Mouse (Mus musculus): ENCODE measurements around the gene Wdr31.

- TF ChIP-seq CTCF (IDR thresholded peaks at IDR 0.05; ENCODE audit: low read depth, low read length), result no peak
- no peak for TF ChIP-seq GATA1 (IDR thresholded peaks at IDR 0.05; ENCODE audit: borderline replicate concordance, low read length)
- TF ChIP-seq GATA2 (IDR thresholded peaks at IDR 0.05; ENCODE audit: borderline replicate concordance, low read depth, low read length), result no peak
- TF ChIP-seq POLR2AphosphoS5 (IDR thresholded peaks at IDR 0.05; ENCODE audit: insufficient replicate concordance, low read depth, low read length), result no peak
Measured at GRCm38 (mm10) chr4:62480709-62481605, 10.3 kb upstream of the Wdr31 start.
